Mouse (Mus musculus) MEL (cell line): ENCODE measurements around the gene Ogt. TPM values are rescaled to one million over a fixed set of nuclear protein-coding genes. Genes with fewer than 3 reads are reported as not detected.

ENCODE experiments used
- DNase-seq: peaks from one replicate; pipeline ENCODE4 v3.0.0; 2011; ENCODE audit warnings: low read depth, low spot score
- H3K27ac ChIP-seq: 2 replicates; pipeline ENCODE4 v1.5.1; 2012; ENCODE audit warnings: low read depth, mild to moderate bottlenecking, control low read depth, low read length, moderate library complexity; ENCODE audit not compliant: control insufficient read depth
- H3K27me3 ChIP-seq, 2 experiments: fragments of 150-350 bp in 1 of 2; sonication (generic) in 1 of 2; 2 replicates each; pipeline ENCODE4 v1.6.1; 2012; ENCODE audit warnings: low read length in 2 of 2, mild to moderate bottlenecking in 2 of 2, improper control_type of control experiment in 1 of 2, moderate library complexity in 1 of 2; ENCODE audit not compliant: insufficient read depth in 2 of 2, control insufficient read depth in 1 of 2
- H3K36me3 ChIP-seq, 2 experiments: 2 replicates each; pipeline ENCODE4 v1.6.1; 2012 to 2014; ENCODE audit warnings: low read length in 2 of 2, improper control_type of control experiment in 1 of 2, inconsistent platforms in 1 of 2, mild to moderate bottlenecking in 1 of 2; ENCODE audit not compliant: insufficient read depth in 2 of 2, control insufficient read depth in 1 of 2
- H3K4me1 ChIP-seq, 2 experiments: fragments of 150-350 bp in 1 of 2; sonication (generic) in 1 of 2; 2 replicates each; pipeline ENCODE4 v1.6.1; 2012; ENCODE audit warnings: low read length in 2 of 2, improper control_type of control experiment in 1 of 2, mild to moderate bottlenecking in 1 of 2; ENCODE audit not compliant: insufficient read depth in 2 of 2, control insufficient read depth in 1 of 2
- H3K4me3 ChIP-seq, 2 experiments: fragments of 150-350 bp in 1 of 2; sonication (generic) in 1 of 2; 2 replicates each; pipeline ENCODE4 v1.5.1; 2012; ENCODE audit warnings: low read depth in 2 of 2, low read length in 2 of 2, mild to moderate bottlenecking in 2 of 2, moderate library complexity in 2 of 2, control low read depth in 1 of 2, improper control_type of control experiment in 1 of 2; ENCODE audit not compliant: control insufficient read depth in 1 of 2, insufficient read depth in 1 of 2
- H3K79me2 ChIP-seq: 2 replicates; pipeline ENCODE4 v1.6.1; 2012; ENCODE audit warnings: mild to moderate bottlenecking, low read length, moderate library complexity; ENCODE audit not compliant: control insufficient read depth, poor library complexity, insufficient read depth
- H3K9ac ChIP-seq: 2 replicates; pipeline ENCODE4 v1.6.1; 2012; ENCODE audit warnings: low read depth, mild to moderate bottlenecking, control low read depth, low read length, moderate library complexity; ENCODE audit not compliant: control insufficient read depth, poor library complexity, severe bottlenecking
- H3K9me3 ChIP-seq: fragments of 150-350 bp; sonication (generic); replicated peaks from 2 replicates; pipeline ENCODE4 v1.6.1; 2012; ENCODE audit warnings: mild to moderate bottlenecking, low read length, improper control_type of control experiment, moderate library complexity; ENCODE audit not compliant: insufficient read depth
- CHD1 ChIP-seq: IDR thresholded peaks from 2 replicates; pipeline ENCODE4 v1.6.1; 2012; ENCODE audit warnings: low read depth, mild to moderate bottlenecking, inconsistent platforms, low read length, improper control_type of control experiment
- CTCF ChIP-seq, 3 experiments: IDR thresholded peaks in 2 of 3; conservative IDR thresholded peaks in 1 of 3; 2 replicates each; pipeline ENCODE4 v1.5.1; 2011 to 2012; ENCODE audit warnings: low read length in 3 of 3, low read depth in 2 of 3, mild to moderate bottlenecking in 2 of 3, improper control_type of control experiment in 1 of 3, inconsistent platforms in 1 of 3, mixed read lengths in 1 of 3, moderate library complexity in 1 of 3; ENCODE audit not compliant: control insufficient read depth in 1 of 3, insufficient read depth in 1 of 3, poor library complexity in 1 of 3, severe bottlenecking in 1 of 3
- E2F4 ChIP-seq: IDR thresholded peaks from 2 replicates; pipeline ENCODE4 v1.6.1; 2011; ENCODE audit warnings: low read depth, low read length, improper control_type of control experiment, borderline replicate concordance
- EP300 ChIP-seq, 2 experiments: IDR thresholded peaks; 2 replicates each; pipeline ENCODE4 v1.6.1; 2011; ENCODE audit warnings: improper control_type of control experiment in 2 of 2, low read length in 2 of 2, low read depth in 1 of 2, mild to moderate bottlenecking in 1 of 2
- ETS1 ChIP-seq: IDR thresholded peaks from 2 replicates; pipeline ENCODE4 v1.6.1; 2012; ENCODE audit warnings: low read depth, mild to moderate bottlenecking, inconsistent platforms, low read length, improper control_type of control experiment, moderate library complexity
- GABPA ChIP-seq: IDR thresholded peaks from 2 replicates; pipeline ENCODE4 v1.6.1; 2012; ENCODE audit warnings: low read depth, mild to moderate bottlenecking, inconsistent platforms, low read length, improper control_type of control experiment, moderate library complexity
- GATA1 ChIP-seq: IDR thresholded peaks from 2 replicates; pipeline ENCODE4 v1.6.1; 2011; ENCODE audit warnings: low read depth, low read length, improper control_type of control experiment
- MAX ChIP-seq: IDR thresholded peaks from 2 replicates; pipeline ENCODE4 v1.6.1; 2011; ENCODE audit warnings: low read length, improper control_type of control experiment
- MAZ ChIP-seq: IDR thresholded peaks from 2 replicates; pipeline ENCODE4 v1.6.1; 2012; ENCODE audit warnings: low read depth, mild to moderate bottlenecking, inconsistent platforms, low read length, improper control_type of control experiment
- MEF2A ChIP-seq: IDR thresholded peaks from 2 replicates; pipeline ENCODE4 v1.6.1; 2014; ENCODE audit warnings: low read depth, mild to moderate bottlenecking, inconsistent platforms, low read length, improper control_type of control experiment; ENCODE audit not compliant: poor library complexity, insufficient replicate concordance, severe bottlenecking; ENCODE audit errors: extremely low read depth
- MXI1 ChIP-seq: IDR thresholded peaks from 2 replicates; pipeline ENCODE4 v1.6.1; 2011; ENCODE audit warnings: mild to moderate bottlenecking, low read depth, low read length, improper control_type of control experiment
- MYC ChIP-seq: IDR thresholded peaks from 2 replicates; pipeline ENCODE4 v1.6.1; 2011; ENCODE audit warnings: low read depth, mild to moderate bottlenecking, low read length, improper control_type of control experiment, moderate library complexity
- POLR2A ChIP-seq, 2 experiments: IDR thresholded peaks; 2 replicates each; pipeline ENCODE4 v1.6.1; 2011 to 2012; ENCODE audit warnings: low read length in 2 of 2, mild to moderate bottlenecking in 2 of 2, control low read depth in 1 of 2, improper control_type of control experiment in 1 of 2, low read depth in 1 of 2, moderate library complexity in 1 of 2; ENCODE audit not compliant: control insufficient read depth in 1 of 2, insufficient read depth in 1 of 2, poor library complexity in 1 of 2
- POLR2AphosphoS2 ChIP-seq: IDR thresholded peaks from 2 replicates; pipeline ENCODE4 v1.6.1; 2011; ENCODE audit warnings: low read length, improper control_type of control experiment
- RCOR1 ChIP-seq: IDR thresholded peaks from 2 replicates; pipeline ENCODE4 v1.6.1; 2012; ENCODE audit warnings: low read depth, mild to moderate bottlenecking, inconsistent platforms, low read length, improper control_type of control experiment
- SIN3A ChIP-seq: IDR thresholded peaks from 2 replicates; pipeline ENCODE4 v1.6.1; 2012; ENCODE audit warnings: low read length, improper control_type of control experiment, inconsistent platforms
- SMC3 ChIP-seq: IDR thresholded peaks from 2 replicates; pipeline ENCODE4 v1.6.1; 2011; ENCODE audit warnings: low read depth, low read length, improper control_type of control experiment
- TBP ChIP-seq: IDR thresholded peaks from 2 replicates; pipeline ENCODE4 v1.8.0; 2011; ENCODE audit warnings: low read depth, low read length, improper control_type of control experiment
- TCF12 ChIP-seq: IDR thresholded peaks from 2 replicates; pipeline ENCODE4 v1.6.1; 2014; ENCODE audit warnings: low read depth, mild to moderate bottlenecking, inconsistent platforms, low read length, improper control_type of control experiment, moderate library complexity
- UBTF ChIP-seq: IDR thresholded peaks from 2 replicates; pipeline ENCODE4 v1.6.1; 2012; ENCODE audit warnings: low read depth, mild to moderate bottlenecking, inconsistent platforms, low read length, improper control_type of control experiment, moderate library complexity, borderline replicate concordance; ENCODE audit not compliant: insufficient read depth
- ZMIZ1 ChIP-seq: IDR thresholded peaks from 2 replicates; pipeline ENCODE4 v1.6.1; 2012; ENCODE audit warnings: low read depth, mild to moderate bottlenecking, inconsistent platforms, low read length, improper control_type of control experiment, moderate library complexity
- polyA plus RNA-seq, 2 experiments: library from polyadenylated mRNA; stranded (reverse) in 1 of 2; unstranded in 1 of 2; fragments of >175 nt in 1 of 2; fragments of >200 nt in 1 of 2; gene quantifications; 2 replicates each; pipeline versions ENCODE4 v1.2.1 to v1.2.4; 2012; ENCODE audit warnings: low replicate concordance in 2 of 2, low read depth in 1 of 2; ENCODE audit not compliant: insufficient read length in 2 of 2, insufficient read depth in 1 of 2, missing spikeins in 1 of 2
- total RNA-seq: library from RNA; depleted of rRNA; stranded (reverse); fragments of 300-350 nt; gene quantifications from 2 replicates; pipeline ENCODE4 v1.2.3, GENCODE M21; 2012

Ogt gene
- total and polyA plus RNA-seq, 3 experiments = 20.2 to 41.2 TPM; not detected in 1

DNA sequence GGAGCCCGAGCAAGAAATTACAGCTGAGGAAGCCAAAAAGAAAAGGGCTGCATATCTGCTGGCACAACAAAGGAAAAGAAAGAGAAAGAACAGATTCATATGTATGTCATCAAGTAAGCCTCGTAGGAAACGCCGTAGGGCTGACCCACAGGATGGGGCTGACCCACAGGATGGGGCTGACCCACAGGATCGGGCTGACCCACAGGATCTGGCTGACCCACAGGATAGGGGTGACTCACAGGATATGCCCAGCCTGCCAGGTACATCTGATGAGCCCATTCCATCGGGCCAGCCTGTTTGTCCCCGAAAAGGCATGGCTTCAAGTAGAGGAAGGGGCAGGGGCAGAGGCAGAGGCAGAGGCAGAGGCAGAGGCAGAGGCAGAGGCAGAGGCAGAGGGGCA lies 65.3 kb downstream of the Ogt start:
- Histone ChIP-seq H3K4me3 (no peak overlapping the region), H3K4me1 (no peaks in the 10 kb centered on the region), H3K27ac (no peak overlapping the region), H3K9ac (no peak overlapping the region), H3K9me3 (no peaks in the 10 kb centered on the region), H3K27me3 (peaks cover 2 to 10% of the 10 kb centered on the region in 2 experiments), H3K79me2 (no peaks in the 10 kb centered on the region), H3K36me3 (no peaks in the 10 kb centered on the region)
- no peak for DNase-seq
- TF ChIP-seq EP300 (IDR thresholded peaks at IDR 0.05; ENCODE audit: low read depth in 1 of 2, low read length in 2 of 2) (no peak), RCOR1 (no peak), TBP (no peak), MAZ (no peak), SMC3 (no peak)

DNA sequence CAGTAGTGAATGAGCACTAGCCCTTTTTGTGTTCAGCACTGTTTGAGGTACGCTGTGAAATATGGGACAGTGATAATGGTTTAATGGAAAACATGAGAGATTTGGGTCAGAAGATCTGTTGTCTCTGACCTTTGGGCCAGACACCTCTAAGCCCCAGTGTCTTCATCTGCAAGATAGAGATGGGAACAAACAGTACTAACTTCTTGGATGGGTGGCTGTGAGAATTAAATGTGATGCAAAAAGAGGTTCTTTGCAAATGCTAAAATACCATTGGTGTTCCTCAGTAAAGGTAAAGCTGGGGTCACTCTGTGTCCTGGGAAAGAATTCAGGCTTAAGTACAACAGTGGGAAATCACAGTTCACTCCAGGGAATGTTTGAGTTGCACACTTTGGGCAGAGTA lies 80.5 kb downstream of the Ogt start:
- no peak overlapping the region for H3K4me3 ChIP-seq
- H3K27ac ChIP-seq = no peak overlapping the region
- H3K79me2 ChIP-seq = no peaks in the 10 kb centered on the region
- DNase-seq = no peak
- H3K4me1 ChIP-seq = no peaks in the 10 kb centered on the region
- H3K36me3 ChIP-seq = no peaks in the 10 kb centered on the region
- H3K9me3 ChIP-seq = no peaks in the 10 kb centered on the region
- TF ChIP-seq E2F4 = no peak
- no peak for TF ChIP-seq CHD1
- TF ChIP-seq GABPA = no peak
- no peak for TF ChIP-seq ZMIZ1
- TF ChIP-seq MAZ = no peak
- TF ChIP-seq RCOR1 = no peak
- TF ChIP-seq CTCF (IDR thresholded peaks at IDR 0.05 in 2 of 3, conservative IDR thresholded peaks at IDR 0.05 in 1 of 3; ENCODE audit: control insufficient read depth in 1 of 3, insufficient read depth in 1 of 3, low read depth in 2 of 3, low read length in 3 of 3, poor library complexity in 1 of 3, severe bottlenecking in 1 of 3) = no peak
- TF ChIP-seq MXI1 = no peak
- no peak for TF ChIP-seq ETS1
- no peak for TF ChIP-seq UBTF
- TF ChIP-seq SIN3A = no peak
- TF ChIP-seq GATA1 = no peak
- TF ChIP-seq MAX = no peak
- TF ChIP-seq MEF2A = no peak
- no peak for TF ChIP-seq POLR2A (IDR thresholded peaks at IDR 0.05; ENCODE audit: control insufficient read depth in 1 of 2, insufficient read depth in 1 of 2, low read depth in 1 of 2, low read length in 2 of 2, poor library complexity in 1 of 2)
- TF ChIP-seq MYC = no peak
- TF ChIP-seq POLR2AphosphoS2 = no peak
- no peak for TF ChIP-seq TCF12
- H3K9ac ChIP-seq = no peak overlapping the region
- H3K27me3 ChIP-seq = no peaks in the 10 kb centered on the region; a peak in 1 of 4 replicates
